Mouse (Mus musculus) adrenal gland, postnatal 14 days (tissue): Measurements from ENCODE around the gene 1700030K09Rik. TPM values are rescaled to one million over a fixed set of nuclear protein-coding genes. Genes with fewer than 3 reads are reported as not detected.

Experiments used
- DNase-seq: peaks from one replicate; pipeline ENCODE4 v3.0.0; 2021; ENCODE audit warnings: mixed read lengths
- long read RNA-seq, 2 experiments: library from polyadenylated mRNA; stranded (forward); transcript quantifications; one replicate each; pipeline ENCODE4 v2.0.0; 2021
- total RNA-seq: library from RNA; stranded (reverse); gene quantifications from 2 replicates; pipeline ENCODE4 v1.2.3, GENCODE M21; 2021

Gene 1700030K09Rik
- 8.5 and 9.1 TPM in 2 replicates for total RNA-seq
- long read RNA-seq, experiment 1, transcript 1700030K09Rik-201 (8 exons, 2,887 nt): major isoform, 13 of 17 reads
- long read RNA-seq, experiment 1, partial matches to known transcripts: 3 of 17 reads
- long read RNA-seq, experiment 1, other reads (novel, unspliced or antisense): 1 of 17 reads
- long read RNA-seq, experiment 2, transcript 1700030K09Rik-201 (8 exons, 2,887 nt): major isoform, 7 of 13 reads
- long read RNA-seq, experiment 2, partial matches to known transcripts: 4 of 13 reads
- long read RNA-seq, experiment 2, other reads (novel, unspliced or antisense): 2 of 13 reads

- peak; percentile 99 for DNase-seq
Measured at GRCm38 (mm10) chr8:72443338-72443993, at the start of gene 1700030K09Rik, which contains the start of gene Calr3. Gene 1700030K09Rik (plus strand): TSS chr8:72443880. Gene Calr3 (minus strand): TSS chr8:72443870.

- DNase-seq: no peak
Measured at GRCm38 (mm10) chr8:72401381-72401780, 42.3 kb upstream of the 1700030K09Rik start.

- DNase-seq: no peak
Measured at GRCm38 (mm10) chr8:72402981-72403380, 40.7 kb upstream of the 1700030K09Rik start.

GRCm38 (mm10) chr8:72407878-72408277 lies 35.8 kb upstream of the 1700030K09Rik start:
- DNase-seq: no peak

- peak; percentile 23 for DNase-seq
Measured at GRCm38 (mm10) chr8:72409443-72409842, 34.2 kb upstream of the 1700030K09Rik start.

GRCm38 (mm10) chr8:72413839-72414238 lies 29.8 kb upstream of the 1700030K09Rik start:
- DNase-seq: no peak

- peak; percentile 39 for DNase-seq
Measured at GRCm38 (mm10) chr8:72415252-72415651, 28.4 kb upstream of the 1700030K09Rik start.

- DNase-seq: no peak
Measured at GRCm38 (mm10) chr8:72418073-72418472, 25.6 kb upstream of the 1700030K09Rik start.

- DNase-seq: peak; percentile 64
Measured at GRCm38 (mm10) chr8:72420571-72421361, 22.9 kb upstream of the 1700030K09Rik start.

- DNase-seq: peak; percentile 99
Measured at GRCm38 (mm10) chr8:72421362-72422335, 22.0 kb upstream of the 1700030K09Rik start, which contains the start of gene Eps15l1. Gene Eps15l1 (minus strand): TSS chr8:72421460.

- no peak for DNase-seq
Measured at GRCm38 (mm10) chr8:72422926-72423325, 20.8 kb upstream of the 1700030K09Rik start.

GRCm38 (mm10) chr8:72429676-72430075 lies 14.0 kb upstream of the 1700030K09Rik start:
- DNase-seq: peak; percentile 59

GRCm38 (mm10) chr8:72434952-72435351 lies 8.7 kb upstream of the 1700030K09Rik start:
- peak; percentile 92 for DNase-seq

GRCm38 (mm10) chr8:72438248-72439015 lies 5.2 kb upstream of the 1700030K09Rik start:
- no peak for DNase-seq

GRCm38 (mm10) chr8:72443994-72444350 lies 292 bp downstream of the 1700030K09Rik start:
- no peak for DNase-seq

- DNase-seq: no peak
Measured at GRCm38 (mm10) chr8:72445071-72445470, 1.4 kb downstream of the 1700030K09Rik start.

- DNase-seq: no peak
Measured at GRCm38 (mm10) chr8:72451516-72451915, 7.8 kb downstream of the 1700030K09Rik start.

GRCm38 (mm10) chr8:72453904-72454303 lies 10.2 kb downstream of the 1700030K09Rik start:
- no peak for DNase-seq

GRCm38 (mm10) chr8:72455317-72455716 lies 11.6 kb downstream of the 1700030K09Rik start:
- DNase-seq: peak; percentile 27

- no peak for DNase-seq
Measured at GRCm38 (mm10) chr8:72457806-72458205, 14.1 kb downstream of the 1700030K09Rik start.

- DNase-seq: no peak
Measured at GRCm38 (mm10) chr8:72458457-72458856, 14.8 kb downstream of the 1700030K09Rik start.
